Mouse (Mus musculus) bone marrow macrophage, adult 2 months (primary cell): ENCODE measurements at regions not wholly inside any gene's neighbourhood (a gene's known extent, or its start where the extent isn't known, plus 50 kb on each side); places are given as distances from the start of the nearest gene placed in this dataset.

Experiments used
- CTCF ChIP-seq: IDR thresholded peaks from 2 replicates; pipeline ENCODE4 v1.5.1; 2012; ENCODE audit warnings: low read depth, mild to moderate bottlenecking, low read length, moderate library complexity
- POLR2A ChIP-seq: IDR thresholded peaks from 2 replicates; pipeline ENCODE4 v1.6.1; 2012; ENCODE audit warnings: mild to moderate bottlenecking, low read depth, low read length, borderline replicate concordance

- TF ChIP-seq POLR2A (no peak), CTCF (no peak)
These were observed 414.4 kb downstream of the 1700017N19Rik start for GRCm38 (mm10) chr10:101004687-101005086.
